Mouse (Mus musculus) ES-Bruce4 (cell line): ENCODE measurements around the gene Asic4.

Experiments used
- CTCF ChIP-seq: IDR thresholded peaks from one replicate; pipeline ENCODE4 v1.8.1; 2011; ENCODE audit warnings: low read depth, low read length
- POLR2A ChIP-seq: IDR thresholded peaks from one replicate; pipeline ENCODE4 v1.8.1; 2011; ENCODE audit warnings: low read length; ENCODE audit not compliant: insufficient read depth

GRCm38 (mm10) chr1:75409950-75410349 is 40.3 kb upstream of the Asic4 start:
- no peak for TF ChIP-seq CTCF
- TF ChIP-seq POLR2A = no peak
